20 mouse cellular contexts compared by ENCODE assay signal in genomic region chr15:81544916-81545315, GRCm38 (mm10). TPM values are rescaled to one million over a fixed set of nuclear protein-coding genes. Genes with fewer than 3 reads are reported as not detected.
DNase-seq lines count a peak whose midpoint lies in the region.
"Had no signal": no experiment of that assay in that cellular context is flagged by ENCODE, and none has a peak within 500 bp of the region (broad histone marks: within the 10 kb centered on the region; RNA-seq: fewer than 3 reads in every experiment).

No protein-coding gene starts in this region.

- no peak overlapping the region for H3K4me3 ChIP-seq in embryonic facial prominence, embryonic 10.5 days

- H3K27me3 ChIP-seq in embryonic facial prominence, embryonic 10.5 days (replicated peaks; ENCODE audit: low read depth, poor library complexity, severe bottlenecking), result no peaks in the 10 kb centered on the region
- H3K27me3 ChIP-seq: CH12.LX had no signal

- H3K36me3 ChIP-seq in embryonic facial prominence, embryonic 10.5 days (replicated peaks), result no peaks in the 10 kb centered on the region
- H3K36me3 ChIP-seq: G1E had no signal

- DNase-seq in ES-CJ7 (ENCODE audit: low read depth, low spot score), result peak; percentile 42
- DNase-seq in R1 (ENCODE audit: low read depth, low spot score), result peak; percentile 72
- DNase-seq in ZHBTc4 (ENCODE audit: low read depth, low spot score), result peak; percentile 56
- no peak for DNase-seq in spleen, adult 12 weeks (ENCODE audit: low spot score)
- DNase-seq in embryonic facial prominence, embryonic 10.5 days (ENCODE audit: low spot score), result no peak
- no peak for DNase-seq in kidney, adult 11 months
- DNase-seq: adrenal gland, adult 2 months; adrenal gland, adult 8-10 months; adrenal gland, postnatal 10 days; adrenal gland, postnatal 14 days; adrenal gland, postnatal 25 days; adrenal gland, postnatal 36 days; cerebellum, adult 11 months; cerebellum, adult 11-12 months; cerebellum, adult 18-20 months; cerebellum, adult 2 months; cerebellum, adult 8-10 months; cerebellum, adult 9-10 months had no signal

- H3K27ac ChIP-seq in embryonic facial prominence, embryonic 10.5 days (replicated peaks), result no peak overlapping the region

- 89% methylated on average over 2 of the region's 2 CpGs for WGBS in embryonic facial prominence, embryonic 10.5 days

- H3K4me1 ChIP-seq in embryonic facial prominence, embryonic 10.5 days, result no peaks in the 10 kb centered on the region

- no peaks in the 10 kb centered on the region for H3K9me3 ChIP-seq in embryonic facial prominence, embryonic 10.5 days

RNA-seq across cellular contexts. Expression of gene Ep300, which starts 40.2 kb away (rescaled TPM):
- polyA plus RNA-seq in embryonic facial prominence, embryonic 10.5 days (2016; fragmentation: Nextera tagmentation; extraction: Ambion mirVana), result 20.5 and 20.6 TPM in 2 replicates

Comparison
In these comparisons a context has a peak if more than half of its experiments do, and no peak if none do; other contexts are left out.
1. DNase-seq: peak in ES-CJ7 (single experiment), R1 (single experiment) and ZHBTc4 (single experiment); none in spleen, adult 12 weeks (single experiment), embryonic facial prominence, embryonic 10.5 days (single experiment) and kidney, adult 11 months (single experiment).